Mouse (Mus musculus): ENCODE data around the gene Sox10. TPM values are rescaled to one million over a fixed set of nuclear protein-coding genes. Genes with fewer than 3 reads are reported as not detected.

Gene Sox10
- total RNA-seq, 2 experiments from 2014 or later, result 17.1 to 18.7 TPM

DNA sequence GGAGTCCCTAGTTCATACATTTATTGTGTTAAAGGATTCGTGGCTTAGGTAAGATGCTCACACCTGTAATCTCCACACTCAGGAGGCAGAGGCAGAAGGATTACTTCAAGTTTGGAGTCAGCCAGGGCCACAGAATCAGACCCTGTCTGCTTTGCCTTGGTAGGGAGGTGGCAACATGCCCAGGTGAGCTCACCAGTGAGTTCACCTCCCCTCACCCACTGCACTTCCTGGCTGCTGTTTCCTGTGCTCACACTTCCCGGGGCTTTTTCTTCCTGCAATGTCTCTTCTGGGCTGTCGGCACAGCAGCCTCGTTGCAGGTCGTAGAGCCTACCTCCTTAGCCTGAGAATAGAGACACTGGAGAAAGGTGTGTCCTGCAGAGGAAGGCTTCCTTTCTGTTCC, 49.8 kb downstream of the Sox10 start:
- intact Hi-C loops (cut with DNase I), result no loop called here
- Histone ChIP-seq H3K27ac (no peak overlapping the region), H3K4me3 (no peak overlapping the region)
- DNase-seq (ENCODE audit: extremely low spot score in 1 of 2, low spot score in 2 of 2), result no peak
- no peak for TF ChIP-seq CTCF (IDR thresholded peaks at IDR 0.05)

DNA sequence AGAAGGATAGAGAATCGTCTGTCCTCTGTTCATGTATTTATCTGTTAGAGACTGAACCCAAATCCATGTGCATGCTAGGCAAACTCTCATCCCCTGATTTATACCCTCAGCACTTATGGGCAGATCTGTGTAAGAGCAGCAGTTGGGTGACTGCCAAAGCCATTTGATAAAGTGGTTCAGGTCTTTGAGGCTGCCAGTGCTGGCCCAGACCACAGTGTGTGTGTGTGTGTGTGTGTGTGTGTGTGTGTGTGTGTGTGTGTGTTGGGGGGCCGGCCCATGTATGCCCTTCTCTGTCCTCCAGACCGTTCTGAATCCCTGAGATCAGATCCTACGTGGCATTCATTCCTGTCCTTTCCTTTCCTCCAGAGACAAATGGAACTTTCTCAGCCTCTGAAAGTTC, 53.3 kb downstream of the Sox10 start:
- Histone ChIP-seq H3K4me3 (no peak overlapping the region), H3K27ac (no peak overlapping the region)
- DNase-seq (ENCODE audit: extremely low spot score in 1 of 2, low spot score in 2 of 2), result no peak
- intact Hi-C loops (cut with DNase I), result no loop called here
- no peak for TF ChIP-seq CTCF (IDR thresholded peaks at IDR 0.05)

DNA sequence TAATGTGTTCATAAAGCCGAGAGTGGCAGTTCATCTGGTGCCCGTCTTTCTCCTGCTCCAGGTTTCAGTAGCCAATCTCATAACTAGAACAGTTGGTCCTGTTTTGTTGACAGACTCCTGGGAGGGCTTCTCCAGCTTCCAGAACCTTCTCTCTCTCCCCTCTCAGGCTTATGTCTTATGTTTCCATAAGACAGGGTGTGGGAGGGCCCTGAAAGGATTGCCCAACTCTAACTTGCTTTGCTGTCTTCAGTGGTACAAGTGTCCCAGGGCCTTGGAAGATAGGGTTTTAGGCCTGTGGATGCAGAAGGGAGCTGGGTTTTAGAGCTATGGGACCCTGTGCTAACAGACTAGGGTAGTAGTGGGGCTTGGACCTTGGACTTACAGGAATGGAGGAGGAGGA, 54.5 kb downstream of the Sox10 start:
- intact Hi-C loops (cut with DNase I), result no loop called here
- TF ChIP-seq CTCF (IDR thresholded peaks at IDR 0.05), result no peak

DNA sequence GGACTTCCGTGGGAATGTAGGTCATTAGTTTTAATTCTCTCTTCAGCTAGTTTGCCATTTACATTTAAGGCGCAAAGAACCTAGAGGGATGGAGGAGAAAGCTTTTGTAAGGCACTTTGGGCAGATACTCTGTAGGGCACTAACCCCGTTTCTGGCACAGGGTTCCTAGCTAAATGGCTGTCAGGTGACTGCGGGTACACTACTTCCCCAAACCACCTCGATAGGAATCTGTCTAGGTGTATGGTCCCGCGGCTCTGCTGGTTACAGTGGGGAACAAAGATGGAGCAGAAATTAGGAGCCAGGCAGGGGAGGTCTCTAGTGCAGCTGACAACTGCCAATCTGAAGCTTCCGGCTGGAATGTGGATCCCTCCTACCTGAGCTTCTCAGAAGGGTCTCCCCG, 55.0 kb downstream of the Sox10 start:
- intact Hi-C loops (cut with DNase I), result no loop called here
- H3K27ac ChIP-seq, result peak overlapping the region; percentile 1; the same call in 1 of the 2 replicates
- DNase-seq (ENCODE audit: extremely low spot score in 1 of 2, low spot score in 2 of 2), result no peak
- H3K4me3 ChIP-seq, result peak overlapping the region; percentile 71
- TF ChIP-seq CTCF (IDR thresholded peaks at IDR 0.05), result no peak

More for the DNA sequence above, 54.5 kb downstream of the Sox10 start:
- Histone ChIP-seq H3K4me3 (peak overlapping the region; percentile 71), H3K27ac (no peak overlapping the region)
- no peak for DNase-seq (ENCODE audit: extremely low spot score in 1 of 2, low spot score in 2 of 2)

DNA sequence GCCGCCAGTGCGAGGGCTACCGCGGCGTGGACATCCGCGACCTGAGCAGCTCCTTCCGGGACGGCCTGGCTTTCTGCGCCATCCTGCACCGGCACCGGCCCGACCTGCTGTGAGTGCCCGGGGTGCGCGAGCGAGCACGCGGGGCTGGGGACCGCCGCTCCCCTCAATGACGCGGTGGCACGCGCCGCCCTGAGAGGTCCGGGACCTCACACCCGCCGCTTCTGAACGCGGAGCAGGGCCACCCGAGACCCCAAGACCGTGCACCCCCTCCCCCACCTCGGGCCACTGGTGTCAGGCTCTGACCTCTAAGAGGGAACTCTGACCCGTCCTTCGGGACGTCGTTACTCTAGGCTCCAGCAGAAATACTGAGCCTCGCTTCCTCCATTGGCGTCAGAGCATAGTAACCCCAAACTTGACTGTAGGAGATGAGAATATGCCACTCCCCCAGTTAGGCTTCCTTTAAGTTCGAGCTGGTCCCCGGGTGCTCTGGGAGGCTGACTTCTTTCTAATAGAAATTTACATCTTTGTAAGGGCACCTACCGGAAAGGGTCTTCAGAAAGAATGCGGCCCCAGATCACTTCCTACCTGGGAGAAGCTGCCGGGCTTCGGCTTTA, 55.6 kb downstream of the Sox10 start:
- Histone ChIP-seq H3K27ac (peak overlapping the region; percentile 80), H3K4me3 (peak overlapping the region; percentile 71)
- intact Hi-C loops (cut with DNase I), result no loop called here
- peak in 1 of 2 experiments; percentile 32 for DNase-seq (ENCODE audit: extremely low spot score in 1 of 2, low spot score in 2 of 2)
- TF ChIP-seq CTCF (IDR thresholded peaks at IDR 0.05), result no peak

DNA sequence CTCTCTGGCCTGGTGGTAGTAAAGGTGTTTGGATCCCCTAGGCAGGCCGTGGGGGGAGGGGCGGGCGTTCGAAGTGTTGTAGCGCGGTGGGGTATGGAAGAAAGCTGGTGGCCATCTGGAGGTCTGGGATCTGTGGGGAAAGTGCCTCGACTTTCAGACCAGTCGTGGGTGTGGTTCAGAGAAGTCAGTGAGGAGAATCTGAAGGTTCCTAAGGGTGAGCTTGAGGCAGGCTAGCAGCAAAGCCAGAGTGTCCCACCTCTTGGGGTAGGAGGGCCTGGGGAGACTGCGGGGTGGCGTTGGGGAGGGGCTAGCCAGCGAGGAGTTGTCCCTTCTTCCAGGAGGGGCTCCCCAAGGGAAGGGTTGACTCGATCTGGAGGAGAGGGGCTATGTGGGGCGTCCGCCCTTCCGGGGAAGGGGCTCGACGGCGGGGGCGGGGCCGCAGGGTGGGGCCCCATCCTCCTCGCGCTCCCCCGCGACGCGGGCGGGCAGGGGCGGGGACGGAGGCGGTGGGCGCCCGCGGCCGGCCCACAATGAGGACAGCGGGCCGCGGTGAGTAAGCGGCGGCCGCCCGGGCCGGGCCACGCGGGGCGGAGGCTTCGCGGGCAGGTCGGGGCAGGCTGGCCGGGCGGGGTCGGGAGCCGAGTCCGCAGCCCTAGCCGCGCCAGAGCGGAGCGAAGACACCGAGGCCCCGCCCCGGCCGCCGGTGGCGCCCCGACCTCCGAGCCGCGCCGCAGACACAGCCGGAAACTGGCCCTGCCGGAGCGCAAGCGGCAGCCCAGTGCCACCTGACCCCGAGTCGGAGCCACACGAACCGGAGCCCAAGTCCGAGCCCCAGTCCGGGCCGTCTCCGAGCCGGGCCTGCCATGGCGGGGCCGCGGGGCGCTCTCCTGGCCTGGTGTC, 56.4 kb downstream of the Sox10 start, which contains the start of gene Micall1:
Gene Micall1, plus strand, starts transcription at position 478 of the 900 bp plus-strand sequence.
- intact Hi-C loops (cut with DNase I), result no loop called here
- TF ChIP-seq CTCF (IDR thresholded peaks at IDR 0.05), result no peak
- Histone ChIP-seq H3K4me3 (peak within 1 kb of the TSS; percentile 71), H3K27ac (peak within 1 kb of the TSS; percentile 80)
- peak; percentile 41 to 60 for DNase-seq (ENCODE audit: extremely low spot score in 1 of 2, low spot score in 2 of 2)

DNA sequence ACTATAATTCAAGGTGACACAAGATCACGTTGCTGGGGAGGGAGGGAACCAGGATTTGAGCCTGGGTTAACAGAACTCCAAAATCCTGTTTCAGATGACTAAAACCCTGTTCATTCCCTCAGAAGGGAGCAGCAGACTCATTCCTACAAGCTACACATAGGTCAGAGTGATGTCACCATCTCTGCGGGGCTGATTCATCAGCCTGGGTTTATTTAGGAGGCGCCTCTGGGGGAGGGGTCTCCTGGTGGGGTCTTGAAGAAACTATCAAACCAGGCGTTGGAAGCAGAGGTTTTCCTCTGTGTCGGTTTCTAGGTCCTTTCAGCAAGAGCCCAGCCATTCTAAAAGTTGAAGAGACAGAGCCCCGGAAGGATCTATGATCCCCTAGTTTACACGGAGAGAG, 57.1 kb downstream of the Sox10 start:
- no peak for DNase-seq (ENCODE audit: extremely low spot score in 1 of 2, low spot score in 2 of 2)
- peak overlapping the region; percentile 71 for H3K4me3 ChIP-seq
- H3K27ac ChIP-seq, result peak overlapping the region; percentile 50; the same call in 1 of the 2 replicates
- TF ChIP-seq CTCF (IDR thresholded peaks at IDR 0.05), result no peak
- intact Hi-C loops (cut with DNase I), result no loop called here

DNA sequence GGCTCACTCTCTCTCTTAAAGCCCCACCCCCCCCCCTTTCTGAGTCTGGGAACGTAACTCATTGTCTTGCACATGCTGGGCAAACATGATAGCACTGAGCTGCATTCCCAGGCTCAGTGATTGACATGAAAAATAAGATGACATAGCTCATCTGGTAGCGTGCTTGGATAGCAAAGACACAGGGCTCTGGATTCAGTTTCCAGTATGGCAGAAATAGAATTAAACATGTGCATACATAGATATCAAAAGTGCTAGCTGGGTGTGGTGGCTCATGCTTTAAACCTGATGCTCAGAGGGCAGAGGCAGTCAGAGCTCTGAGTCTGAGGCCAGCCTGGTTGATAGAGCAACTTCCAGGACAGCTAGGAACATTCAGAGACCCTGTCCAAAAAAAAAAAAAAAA, 59.2 kb downstream of the Sox10 start:
- no peak overlapping the region for H3K27ac ChIP-seq

More for the DNA sequence above, 59.2 kb downstream of the Sox10 start:
- no peak overlapping the region for H3K4me3 ChIP-seq
- TF ChIP-seq CTCF (IDR thresholded peaks at IDR 0.05), result no peak
- intact Hi-C loops (cut with DNase I), result no loop called here
- no peak for DNase-seq (ENCODE audit: extremely low spot score in 1 of 2, low spot score in 2 of 2)

Other genes with a start within 250 kb of the Sox10 start
- 10 to 100 TPM; 19.8 to 20.4 TPM for gene Lgals1, start 238.5 kb downstream of the Sox10 start, total RNA-seq (2021)
- 10 to 100 TPM; 36.2 to 38.8 TPM for gene Nol12, start 230.3 kb downstream of the Sox10 start, total RNA-seq (2021)
- 10 to 100 TPM; 11.8 to 12.7 TPM for gene Triobp, start 217.5 kb downstream of the Sox10 start, total RNA-seq (2021)
- gene H1f0, start 136.8 kb downstream of the Sox10 start, total RNA-seq (2021), result 10 to 100 TPM; 80.4 to 81.1 TPM
- under 1 TPM in 1 of 2 experiments, not detected in 1; 0.84 TPM for gene Galr3, start 123.4 kb downstream of the Sox10 start, total RNA-seq (2021)
- gene Ankrd54, start 102.3 kb downstream of the Sox10 start, total RNA-seq (2021), result 10 to 100 TPM; 19.7 to 19.8 TPM
- gene Eif3l, start 90.1 kb downstream of the Sox10 start, total RNA-seq (2021), result 10 to 100 TPM; 62.5 to 66.6 TPM
- 10 to 100 TPM; 22.8 to 23.2 TPM for gene Micall1, start 56.3 kb downstream of the Sox10 start, total RNA-seq (2021)
- gene Polr2f, start 24.2 kb downstream of the Sox10 start, total RNA-seq (2021), result 100 to 1,000 TPM; 100 to 103 TPM
- gene 1700088E04Rik, start 24.0 kb downstream of the Sox10 start, total RNA-seq (2021), result 10 to 100 TPM; 12.0 to 12.9 TPM
- gene Pick1, start 63.9 kb upstream of the Sox10 start, total RNA-seq (2021), result 10 to 100 TPM; 55.7 to 57.8 TPM
- gene Gm49486, start 64.2 kb upstream of the Sox10 start, total RNA-seq (2021), result 1 to 10 TPM; 1.0 TPM
- gene Slc16a8, start 89.5 kb upstream of the Sox10 start, total RNA-seq (2021), result under 1 TPM in 1 of 2 experiments, not detected in 1; 0.25 TPM
- 1 to 10 TPM; 5.9 to 6.4 TPM for gene Baiap2l2, start 120.3 kb upstream of the Sox10 start, total RNA-seq (2021)
- 10 to 100 TPM; 21.3 to 22.6 TPM for gene Pla2g6, start 163.2 kb upstream of the Sox10 start, total RNA-seq (2021)
- gene Maff, start 181.4 kb upstream of the Sox10 start, total RNA-seq (2021), result 1 to 10 TPM; 1.6 to 3.2 TPM
- 10 to 100 TPM; 73.7 to 82.2 TPM for gene Tmem184b, start 238.3 kb upstream of the Sox10 start, total RNA-seq (2021)

Data from left cerebral cortex, adult 2 months (tissue).